Mouse (Mus musculus) thymus, postnatal 25 days (tissue): ENCODE results near the gene Rhno1.
"Not testable (repeated sequence)": the region's sequence is repeated elsewhere in the genome, so short reads cannot be mapped to it uniquely, and the experiment has no call there.

ENCODE experiments used
- DNase-seq: peaks from one replicate; pipeline ENCODE4 v3.0.0; 2022

Rhno1 gene

GRCm38 (mm10) chr6:128362381-128363006 is at the start of gene Rhno1, which contains the start of gene Foxm1:
Gene Rhno1 (minus strand): TSS chr6:128362911.
Gene Foxm1 (plus strand): TSS chr6:128362967.
- DNase-seq: peak; percentile 86

GRCm38 (mm10) chr6:128411115-128411514 is 48.4 kb upstream of the Rhno1 start:
- DNase-seq: peak; percentile 79

GRCm38 (mm10) chr6:128410305-128410704 is 47.6 kb upstream of the Rhno1 start:
- DNase-seq: no peak

- DNase-seq: no peak
Observed at GRCm38 (mm10) chr6:128408544-128409125, 45.9 kb upstream of the Rhno1 start.

GRCm38 (mm10) chr6:128404708-128405107 is 42.0 kb upstream of the Rhno1 start:
- no peak for DNase-seq

- no peak for DNase-seq
Observed at GRCm38 (mm10) chr6:128399421-128400185, 36.9 kb upstream of the Rhno1 start.

GRCm38 (mm10) chr6:128398996-128399395 is 36.3 kb upstream of the Rhno1 start, which contains the start of gene Nrip2:
Gene Nrip2 (plus strand): TSS chr6:128399296.
- DNase-seq: no peak

- no peak for DNase-seq
Observed at GRCm38 (mm10) chr6:128397574-128398261, 35.0 kb upstream of the Rhno1 start.

- no peak for DNase-seq
Observed at GRCm38 (mm10) chr6:128390683-128391082, 28.0 kb upstream of the Rhno1 start.

- DNase-seq: no peak
Observed at GRCm38 (mm10) chr6:128389185-128389584, 26.5 kb upstream of the Rhno1 start.

- DNase-seq: no peak
Observed at GRCm38 (mm10) chr6:128385026-128385425, 22.3 kb upstream of the Rhno1 start.

GRCm38 (mm10) chr6:128383752-128384151 is 21.0 kb upstream of the Rhno1 start:
- no peak for DNase-seq

GRCm38 (mm10) chr6:128381254-128381653 is 18.5 kb upstream of the Rhno1 start:
- no peak for DNase-seq

GRCm38 (mm10) chr6:128380594-128381167 is 18.0 kb upstream of the Rhno1 start:
- not testable (repeated sequence) for DNase-seq

- no peak for DNase-seq
Observed at GRCm38 (mm10) chr6:128379636-128380035, 16.9 kb upstream of the Rhno1 start.

GRCm38 (mm10) chr6:128376371-128377085 is 13.8 kb upstream of the Rhno1 start:
- no peak for DNase-seq

- no peak for DNase-seq
Observed at GRCm38 (mm10) chr6:128375192-128375591, 12.5 kb upstream of the Rhno1 start, which contains the start of the genes Tex52 and Gm44596. Gene Tex52 (plus strand): TSS chr6:128375456. Gene Gm44596 (plus strand): TSS chr6:128375503.

GRCm38 (mm10) chr6:128370040-128370439 is 7.3 kb upstream of the Rhno1 start:
- DNase-seq: no peak

GRCm38 (mm10) chr6:128366466-128366865 is 3.8 kb upstream of the Rhno1 start:
- DNase-seq: no peak

GRCm38 (mm10) chr6:128364721-128365120 is 2.0 kb upstream of the Rhno1 start:
- no peak for DNase-seq

- DNase-seq: no peak
Observed at GRCm38 (mm10) chr6:128363007-128363825, 505 bp upstream of the Rhno1 start.
